Mouse (Mus musculus): ENCODE results near the gene Lin9. TPM values are rescaled to one million over a fixed set of nuclear protein-coding genes. Genes with fewer than 3 reads are reported as not detected.

The Lin9 gene
- 10 to 100 TPM; 11.4 to 16.6 TPM for total RNA-seq (2023)

GRCm38 (mm10) chr1:180641137-180641517, at the start of gene Lin9:
Gene Lin9, plus strand, starts transcription at chr1:180641150.

GRCm38 (mm10) chr1:180696626-180697352, 55.8 kb downstream of the Lin9 start, which contains the start of gene Mixl1:
Gene Mixl1, minus strand, starts transcription at chr1:180697034.

GRCm38 (mm10) chr1:180725704-180726179, 84.8 kb downstream of the Lin9 start, which contains the start of gene Acbd3:
Gene Acbd3, plus strand, starts transcription at chr1:180726043.

Other genes with a start within 250 kb of the Lin9 start
- gene Stum, start 157.6 kb upstream of the Lin9 start, total RNA-seq (2023), result 1 to 10 TPM; 2.2 to 5.0 TPM
- gene Parp1, start 72.2 kb upstream of the Lin9 start, total RNA-seq (2023), result 100 to 1,000 TPM; 284 to 292 TPM
- not detected for gene Mixl1, start 55.9 kb downstream of the Lin9 start, total RNA-seq (2023)
- 10 to 100 TPM; 56.1 to 62.2 TPM for gene Acbd3, start 84.9 kb downstream of the Lin9 start, total RNA-seq (2023)
- gene H3f3a, start 172.8 kb downstream of the Lin9 start, total RNA-seq (2023), result 1,000 to 10,000 TPM; 1,921 to 2,078 TPM
- gene Sde2, start 210.0 kb downstream of the Lin9 start, total RNA-seq (2023), result 10 to 100 TPM; 60.2 to 63.7 TPM